Mouse (Mus musculus) left cerebral cortex, adult 2 months (tissue): ENCODE measurements around the gene Scgb3a1. TPM values are rescaled to one million over a fixed set of nuclear protein-coding genes. Genes with fewer than 3 reads are reported as not detected.

Source experiments
- DNase-seq, 2 experiments: peaks; one replicate each; pipeline ENCODE4 v3.0.0; 2021 to 2022; ENCODE audit warnings: low spot score in 2 of 2, mixed read lengths in 1 of 2; ENCODE audit errors: extremely low spot score in 1 of 2
- H3K27ac ChIP-seq: fragments of 200-600 bp; 2 replicates; pipeline ENCODE4 v1.8.1; 2022
- H3K4me3 ChIP-seq: fragments of 200-600 bp; 2 replicates; pipeline ENCODE4 v1.8.1; 2022
- CTCF ChIP-seq: fragments of 200-600 bp; IDR thresholded peaks from 2 replicates; pipeline ENCODE4 v1.8.1; 2022; ENCODE audit warnings: antibody characterized with exemption, mild to moderate bottlenecking, moderate library complexity
- intact Hi-C: fragments of 180-260 bp; cut with DNase I; formaldehyde crosslinking; loops from one replicate; pipeline ENCODE4 v1.15.1; 2025
- total RNA-seq, 2 experiments: library from RNA; stranded (reverse); gene quantifications; 2 replicates each; pipeline ENCODE4 v1.2.3; 2021

Scgb3a1 gene
- total RNA-seq, 2 experiments from 2014 or later, result not detected

- Histone ChIP-seq H3K4me3 (no peak overlapping the region), H3K27ac (peak overlapping the region; percentile 78)
- TF ChIP-seq CTCF, result peak; percentile 48
- intact Hi-C loops, result loop anchor here (2.0 to 10.0 kb wide), 4 partner anchors 62 to 304 kb away; partner anchors contain the start of genes Cnot6 and Mapk9
- DNase-seq, result no peak
These were observed 13.1 kb upstream of the Scgb3a1 start for GRCm38 (mm10) chr11:49650113-49650993.

DNA sequence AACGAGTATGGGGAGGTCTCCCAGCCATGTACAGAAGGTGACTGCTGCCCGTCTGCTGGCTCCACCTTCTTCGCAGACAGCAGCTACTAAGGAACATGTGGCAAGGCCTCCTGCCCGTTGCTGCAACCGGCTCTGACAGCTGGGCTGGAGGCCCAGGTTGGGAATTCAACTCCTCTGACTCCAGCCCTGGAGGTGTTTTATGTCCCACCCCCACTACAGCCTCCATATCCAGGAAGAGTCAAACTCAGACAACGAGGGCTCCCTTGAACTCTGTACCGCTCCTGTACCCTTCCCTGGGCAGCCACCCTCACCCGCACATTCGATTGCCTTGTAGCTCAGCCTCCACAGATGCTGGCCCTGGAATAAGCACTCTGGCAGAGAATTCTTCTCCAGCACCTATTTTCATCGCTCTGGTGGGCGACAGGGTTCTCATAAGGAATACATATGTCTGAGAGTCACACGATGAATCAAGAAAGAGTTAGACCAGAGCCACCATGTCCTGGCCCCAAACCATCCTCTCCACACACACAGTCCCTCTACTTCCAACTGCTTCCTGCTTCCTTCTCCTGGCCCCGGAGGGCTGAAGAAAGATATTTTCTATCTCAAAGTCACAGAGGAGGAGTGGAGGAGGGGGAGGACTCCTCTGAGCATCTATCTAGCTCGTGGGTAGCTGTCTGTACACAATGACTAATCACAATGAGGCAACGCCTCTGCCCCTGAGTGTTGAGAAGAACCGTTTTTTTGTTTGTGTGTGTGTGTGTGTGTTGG is 12.2 kb upstream of the Scgb3a1 start:
- DNase-seq, result peak; percentile 37 to 39
- no peak for TF ChIP-seq CTCF
- H3K4me3 ChIP-seq, result no peak overlapping the region
- intact Hi-C loops, result loop anchor here (2.0 to 10.0 kb wide), 4 partner anchors 61 to 304 kb away; partner anchors contain the start of genes Cnot6 and Mapk9
- H3K27ac ChIP-seq, result peak overlapping the region; percentile 78

GRCm38 (mm10) chr11:49651762-49652322 is 11.6 kb upstream of the Scgb3a1 start:
- no peak overlapping the region for H3K27ac ChIP-seq
- intact Hi-C loops, result loop anchor here (2.0 to 10.0 kb wide), 4 partner anchors 60 to 303 kb away; partner anchors contain the start of genes Cnot6 and Mapk9
- no peak overlapping the region for H3K4me3 ChIP-seq
- TF ChIP-seq CTCF, result no peak
- DNase-seq, result no peak

- H3K27ac ChIP-seq, result peak overlapping the region; percentile 57
- peak; percentile 81 to 85 for DNase-seq
- TF ChIP-seq CTCF, result peak; percentile 70
- H3K4me3 ChIP-seq, result no peak overlapping the region
- intact Hi-C loops, result loop anchor here (5.0 to 10.0 kb wide), 3 partner anchors 60 to 302 kb away; partner anchors contain the start of genes Cnot6 and Mapk9
These were observed 10.9 kb upstream of the Scgb3a1 start for GRCm38 (mm10) chr11:49652401-49653078.

GRCm38 (mm10) chr11:49653079-49653408 is 10.4 kb upstream of the Scgb3a1 start:
- no peak for TF ChIP-seq CTCF
- H3K4me3 ChIP-seq, result no peak overlapping the region
- intact Hi-C loops, result loop anchor here (5.0 to 10.0 kb wide), 3 partner anchors 59 to 302 kb away; partner anchors contain the start of genes Cnot6 and Mapk9
- DNase-seq, result no peak
- no peak overlapping the region for H3K27ac ChIP-seq

DNA sequence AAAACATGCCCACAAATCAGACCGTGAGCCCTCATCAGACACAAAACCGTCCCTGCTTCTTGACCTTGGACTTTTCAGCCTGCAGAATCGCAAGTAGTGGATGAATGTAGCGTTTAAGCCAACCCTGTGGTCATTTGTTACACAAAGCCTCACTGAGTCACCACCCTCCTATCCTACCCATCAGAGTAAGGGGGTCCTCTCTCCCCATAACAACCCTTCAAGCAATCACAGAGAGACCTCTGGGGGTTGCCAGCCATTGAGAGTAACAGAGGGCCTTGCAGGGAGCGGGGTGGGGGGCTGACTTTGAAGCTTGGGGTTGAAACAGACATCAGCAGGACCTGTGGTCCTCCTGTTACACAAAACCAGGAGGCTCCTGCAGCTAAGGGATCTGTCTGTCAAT is 8.8 kb upstream of the Scgb3a1 start:
- TF ChIP-seq CTCF, result no peak
- no peak for DNase-seq
- Histone ChIP-seq H3K27ac (no peak overlapping the region), H3K4me3 (no peak overlapping the region)
- intact Hi-C loops, result loop anchor here (1.0 to 10.0 kb wide), 4 partner anchors 58 to 300 kb away; partner anchors contain the start of genes Cnot6 and Mapk9

DNA sequence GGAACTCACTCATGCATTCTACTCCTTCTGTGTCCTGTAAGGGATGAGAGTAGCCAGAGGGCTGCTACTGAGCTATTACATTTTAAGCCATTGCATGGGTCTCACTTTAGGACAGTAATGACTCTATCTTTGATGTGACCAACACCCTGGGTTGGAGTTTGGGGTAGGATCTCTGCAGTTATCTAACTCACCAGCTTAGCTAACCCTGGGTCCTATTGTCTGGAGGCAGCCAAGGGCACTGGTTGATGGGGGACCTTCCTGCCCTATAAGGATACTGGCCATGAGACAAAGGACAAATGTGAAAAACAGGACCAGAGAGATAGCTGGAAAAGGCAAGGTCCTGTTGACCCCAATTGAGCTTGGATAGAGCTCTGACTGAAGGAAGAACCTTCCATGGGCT is 7.9 kb upstream of the Scgb3a1 start:
- intact Hi-C loops, result loop anchor here (10.0 kb wide), 2 partner anchors 189 to 299 kb away; partner anchors contain the start of gene Mapk9
- Histone ChIP-seq H3K27ac (no peak overlapping the region), H3K4me3 (no peak overlapping the region)
- TF ChIP-seq CTCF, result no peak
- DNase-seq, result no peak

DNA sequence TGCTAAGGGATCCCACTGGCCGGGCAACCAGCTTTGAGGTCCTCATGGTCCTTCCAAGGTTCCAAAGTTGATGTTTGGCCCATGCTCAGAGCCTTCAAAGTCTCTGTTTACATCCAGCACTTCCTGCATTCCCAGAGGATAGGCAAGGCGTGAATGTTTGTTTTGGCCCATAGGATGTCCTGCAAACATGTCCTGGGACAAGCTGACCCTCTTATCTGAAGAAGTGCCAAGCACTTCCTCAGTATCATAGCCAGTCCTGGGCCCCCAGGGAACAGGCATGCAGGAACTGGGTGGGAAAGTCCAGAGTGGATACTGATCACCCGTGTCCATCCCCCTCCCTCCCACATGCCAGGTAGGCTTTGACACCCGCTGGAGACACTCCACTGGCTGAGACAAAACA is 5.3 kb upstream of the Scgb3a1 start:
- intact Hi-C loops, result loop anchor here (10.0 kb wide), 2 partner anchors 187 to 297 kb away; partner anchors contain the start of gene Mapk9
- no peak overlapping the region for H3K27ac ChIP-seq
- TF ChIP-seq CTCF, result no peak
- no peak for DNase-seq
- no peak overlapping the region for H3K4me3 ChIP-seq

DNA sequence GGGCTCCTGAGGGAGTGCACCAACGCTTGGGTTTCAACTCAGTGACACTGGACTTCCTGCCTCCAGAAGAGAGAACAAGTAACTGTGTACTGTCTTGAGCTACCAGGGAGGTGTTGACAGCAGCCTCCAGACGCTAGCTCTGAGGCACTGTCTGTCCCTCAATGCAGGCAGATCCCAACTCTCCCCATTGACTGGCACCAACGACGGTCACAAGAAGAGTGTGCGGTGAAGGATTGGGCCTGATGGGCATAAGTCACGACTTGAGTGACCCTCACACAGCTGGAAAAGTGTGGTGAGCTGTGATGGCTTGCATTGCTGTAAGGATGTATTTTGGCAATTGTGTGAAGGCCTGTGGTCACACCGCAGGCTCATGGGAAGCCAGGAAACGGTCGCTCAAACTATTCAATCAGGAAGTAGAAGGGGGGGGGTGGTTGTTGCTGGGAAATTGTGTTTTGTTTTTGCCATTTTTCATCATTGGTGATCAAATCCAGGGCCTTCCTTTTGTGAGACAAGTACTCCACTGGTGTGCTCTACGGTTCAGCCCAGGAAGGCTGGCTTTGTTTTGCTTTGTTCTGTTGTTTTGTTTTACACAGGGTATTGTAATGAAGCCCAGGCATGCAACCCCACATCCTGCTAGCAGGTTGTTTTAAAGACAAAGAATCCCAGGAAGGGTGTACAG is 4.5 kb upstream of the Scgb3a1 start:
- no peak for TF ChIP-seq CTCF
- no peak for DNase-seq
- H3K27ac ChIP-seq, result peak overlapping the region; percentile 51; the same call in 1 of the 2 replicates
- intact Hi-C loops, result loop anchor here (10.0 kb wide), 2 partner anchors 186 to 296 kb away; partner anchors contain the start of gene Mapk9
- H3K4me3 ChIP-seq, result no peak overlapping the region

DNA sequence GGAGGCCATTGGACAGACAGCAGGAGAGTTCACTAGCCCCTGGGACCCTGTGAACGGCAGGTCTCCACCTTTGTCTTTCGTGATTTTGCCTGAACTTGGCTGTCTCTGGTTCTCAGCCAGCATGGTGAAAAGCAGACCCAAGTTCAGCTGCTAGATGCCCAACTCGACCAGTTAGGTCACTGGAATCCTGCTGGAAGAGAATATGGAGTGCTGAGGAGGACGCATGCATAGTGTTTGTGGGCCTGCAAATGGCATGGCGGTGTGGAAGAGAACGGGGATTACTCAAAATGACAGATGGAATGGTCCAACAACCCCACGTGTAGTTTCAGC is 4.0 kb upstream of the Scgb3a1 start:
- no peak overlapping the region for H3K4me3 ChIP-seq
- no peak for DNase-seq
- intact Hi-C loops, result loop anchor here (10.0 kb wide), 2 partner anchors 185 to 295 kb away; partner anchors contain the start of gene Mapk9
- peak overlapping the region; percentile 3; the same call in 1 of the 2 replicates for H3K27ac ChIP-seq
- TF ChIP-seq CTCF, result no peak
